Mouse (Mus musculus): ENCODE measurements at regions not wholly inside any gene's neighbourhood (a gene's known extent, or its start where the extent isn't known, plus 50 kb on each side); places are given as distances from the start of the nearest gene placed in this dataset.

DNA sequence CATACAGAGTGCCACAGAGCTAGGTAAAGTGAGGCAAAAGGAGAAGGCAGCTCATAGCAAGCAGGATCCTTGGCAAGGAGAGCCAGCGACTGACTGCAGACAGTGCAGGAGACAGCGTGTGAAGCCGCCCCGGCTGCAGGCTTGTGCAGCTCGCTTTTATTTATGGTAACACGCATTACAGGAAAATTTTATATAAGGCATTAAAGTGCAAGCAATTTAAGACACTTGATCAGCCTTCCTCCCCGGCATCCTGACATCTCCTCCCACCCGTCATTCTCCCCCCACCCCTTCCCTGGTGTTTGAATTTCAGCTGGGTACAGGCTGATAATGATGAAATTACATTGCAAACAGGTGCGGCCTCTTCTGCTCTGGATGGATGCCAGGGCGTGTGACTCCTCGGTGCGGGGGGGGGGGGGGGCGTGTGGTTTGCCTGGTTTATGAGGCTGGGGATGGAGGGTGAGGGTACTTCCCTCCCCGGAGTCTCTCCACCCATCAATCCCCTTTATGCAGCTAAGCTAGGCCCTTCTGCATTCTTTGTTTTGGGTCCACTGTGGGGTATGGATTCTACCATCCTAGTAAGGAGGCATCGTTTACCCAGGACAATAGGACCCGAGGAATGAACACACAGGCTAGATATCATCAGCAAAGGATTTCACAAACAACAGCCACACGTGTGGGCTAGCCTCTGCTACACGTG, 135.0 kb upstream of the Rbm19 start:
- TF ChIP-seq EP300 (IDR thresholded peaks at IDR 0.05) (no peak), CTCF (IDR thresholded peaks at IDR 0.05) (no peak)
